Mouse (Mus musculus): ENCODE data around the gene Pcsk1n. TPM values are rescaled to one million over a fixed set of nuclear protein-coding genes. Genes with fewer than 3 reads are reported as not detected.
"Not testable (repeated sequence)": the region's sequence is repeated elsewhere in the genome, so short reads cannot be mapped to it uniquely, and the experiment has no call there.

Pcsk1n gene
- polyA plus RNA-seq, 1 experiment: 602 TPM

GRCm38 (mm10) chrX:7904441-7904840 lies 15.2 kb upstream of the Pcsk1n start:
- Histone ChIP-seq H3K4me3 (ENCODE audit: insufficient read depth, low read length) (no peak overlapping the region), H3K27ac (ENCODE audit: insufficient read depth, low read length) (no peak overlapping the region), H3K4me1 (ENCODE audit: control insufficient read depth, insufficient read depth, low read length) (no peaks in the 10 kb centered on the region)
- no peak for TF ChIP-seq POLR2A (IDR thresholded peaks at IDR 0.05; ENCODE audit: extremely low read depth, insufficient read depth, low read length)
- TF ChIP-seq CTCF (IDR thresholded peaks at IDR 0.05; ENCODE audit: extremely low read depth, insufficient read depth, low read length): no peak

DNA sequence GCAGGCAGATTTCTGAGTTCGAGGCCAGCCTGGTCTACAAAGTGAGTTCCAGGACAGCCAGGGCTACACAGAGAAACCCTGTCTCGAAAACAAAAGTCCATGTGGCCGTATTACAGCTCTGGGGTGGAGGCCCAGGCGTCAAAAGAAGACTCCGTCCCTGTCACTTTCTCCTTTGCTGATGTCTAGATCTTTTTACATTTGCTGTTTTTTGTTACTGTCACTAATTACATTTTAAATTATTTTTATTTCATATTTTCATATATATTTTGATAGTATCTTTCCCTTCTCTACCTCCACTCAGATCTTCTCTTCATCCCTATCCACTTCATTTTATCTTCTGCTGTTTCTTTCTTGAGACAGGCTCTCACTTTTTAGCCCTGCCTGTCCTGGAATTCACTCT lies 11.9 kb upstream of the Pcsk1n start, which contains the start of gene Gm10491:
TSS of gene Gm10491 (minus strand) at position 101 of the 400 bp plus-strand sequence.
- Histone ChIP-seq H3K4me3 (ENCODE audit: insufficient read depth, low read length) (no peak within 1 kb of the TSS), H3K4me1 (ENCODE audit: control insufficient read depth, insufficient read depth, low read length) (no peaks in the 10 kb centered on the region), H3K27ac (ENCODE audit: insufficient read depth, low read length) (no peak within 1 kb of the TSS)
- TF ChIP-seq POLR2A (IDR thresholded peaks at IDR 0.05; ENCODE audit: extremely low read depth, insufficient read depth, low read length) (no peak), CTCF (IDR thresholded peaks at IDR 0.05; ENCODE audit: extremely low read depth, insufficient read depth, low read length) (no peak)

- H3K27ac ChIP-seq (ENCODE audit: insufficient read depth, low read length); H3K4me1 ChIP-seq (ENCODE audit: control insufficient read depth, insufficient read depth, low read length); H3K4me3 ChIP-seq (ENCODE audit: insufficient read depth, low read length): not testable (repeated sequence)
These were observed 10.4 kb upstream of the Pcsk1n start, which contains the start of gene Gm10490 for GRCm38 (mm10) chrX:7909242-7909641. TSS of gene Gm10490 (plus strand) at chrX:7909542.

DNA sequence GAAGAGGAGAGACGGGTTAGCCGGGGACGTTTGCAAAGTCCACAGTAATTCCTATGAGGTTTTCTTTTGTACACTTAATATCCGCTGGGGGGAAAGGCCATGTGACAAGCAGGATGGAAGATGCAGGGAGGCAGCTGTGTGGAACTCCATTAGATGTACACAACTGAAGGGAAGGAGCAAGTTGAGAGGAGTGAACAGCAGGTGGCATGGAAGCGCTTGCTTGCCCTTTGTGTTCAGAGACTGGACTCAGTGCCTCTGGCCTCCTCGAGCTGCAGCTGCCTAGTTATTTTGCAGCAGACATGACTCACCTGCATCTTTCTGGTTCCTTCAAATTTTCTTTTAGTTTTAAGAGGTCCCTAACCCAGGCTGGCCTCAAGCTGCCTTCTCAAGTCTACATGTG lies 9.1 kb upstream of the Pcsk1n start:
- no peak overlapping the region for H3K27ac ChIP-seq (ENCODE audit: insufficient read depth, low read length)
- no peaks in the 10 kb centered on the region for H3K4me1 ChIP-seq (ENCODE audit: control insufficient read depth, insufficient read depth, low read length)
- no peak overlapping the region for H3K4me3 ChIP-seq (ENCODE audit: insufficient read depth, low read length)
- TF ChIP-seq POLR2A (IDR thresholded peaks at IDR 0.05; ENCODE audit: extremely low read depth, insufficient read depth, low read length) (no peak), CTCF (IDR thresholded peaks at IDR 0.05; ENCODE audit: extremely low read depth, insufficient read depth, low read length) (no peak)

DNA sequence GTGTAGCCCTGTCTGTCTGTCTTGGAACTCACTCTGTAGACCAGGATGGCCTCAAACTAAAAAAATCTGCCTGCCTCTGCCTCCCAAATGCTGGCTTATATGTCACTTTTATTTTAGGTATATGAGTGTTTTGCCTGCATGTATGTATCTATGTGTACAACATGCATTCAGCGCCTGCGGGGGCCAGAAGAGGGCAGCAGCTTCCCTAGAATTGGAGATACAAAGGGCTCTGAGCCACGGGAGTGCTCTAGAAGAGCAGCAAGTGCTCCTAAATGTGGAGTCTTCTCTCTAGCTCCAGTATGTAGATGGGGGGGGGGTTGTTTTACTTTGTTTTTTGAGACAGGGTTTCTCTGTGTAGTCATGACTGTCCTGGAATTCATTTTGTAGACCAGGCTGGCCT lies 4.0 kb upstream of the Pcsk1n start:
- not testable (repeated sequence) for H3K4me3 ChIP-seq (ENCODE audit: insufficient read depth, low read length); H3K27ac ChIP-seq (ENCODE audit: insufficient read depth, low read length); H3K4me1 ChIP-seq (ENCODE audit: control insufficient read depth, insufficient read depth, low read length)

- H3K27ac ChIP-seq (ENCODE audit: insufficient read depth, low read length); H3K4me1 ChIP-seq (ENCODE audit: control insufficient read depth, insufficient read depth, low read length); H3K4me3 ChIP-seq (ENCODE audit: insufficient read depth, low read length): not testable (repeated sequence)
These were observed 1.7 kb upstream of the Pcsk1n start for GRCm38 (mm10) chrX:7917960-7918359.

DNA sequence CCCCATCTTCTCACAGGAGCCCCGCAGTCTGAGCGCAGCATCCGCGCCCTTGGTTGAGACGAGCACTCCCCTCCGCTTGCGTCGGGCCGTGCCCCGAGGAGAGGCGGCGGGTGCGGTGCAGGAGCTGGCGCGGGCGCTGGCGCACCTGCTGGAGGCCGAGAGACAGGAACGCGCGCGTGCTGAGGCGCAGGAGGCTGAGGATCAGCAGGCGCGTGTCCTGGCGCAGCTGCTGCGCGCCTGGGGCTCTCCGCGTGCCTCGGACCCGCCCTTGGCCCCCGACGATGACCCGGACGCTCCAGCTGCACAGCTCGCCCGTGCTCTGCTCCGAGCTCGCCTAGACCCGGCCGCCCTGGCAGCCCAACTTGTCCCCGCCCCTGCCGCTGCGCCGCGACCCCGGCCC lies 2.4 kb downstream of the Pcsk1n start:
- H3K4me3 ChIP-seq (ENCODE audit: insufficient read depth, low read length): peak overlapping the region; percentile 92
- TF ChIP-seq POLR2A (IDR thresholded peaks at IDR 0.05; ENCODE audit: extremely low read depth, insufficient read depth, low read length) (no peak), CTCF (IDR thresholded peaks at IDR 0.05; ENCODE audit: extremely low read depth, insufficient read depth, low read length) (no peak)
- no peak overlapping the region for H3K27ac ChIP-seq (ENCODE audit: insufficient read depth, low read length)
- no peaks in the 10 kb centered on the region for H3K4me1 ChIP-seq (ENCODE audit: control insufficient read depth, insufficient read depth, low read length)

DNA sequence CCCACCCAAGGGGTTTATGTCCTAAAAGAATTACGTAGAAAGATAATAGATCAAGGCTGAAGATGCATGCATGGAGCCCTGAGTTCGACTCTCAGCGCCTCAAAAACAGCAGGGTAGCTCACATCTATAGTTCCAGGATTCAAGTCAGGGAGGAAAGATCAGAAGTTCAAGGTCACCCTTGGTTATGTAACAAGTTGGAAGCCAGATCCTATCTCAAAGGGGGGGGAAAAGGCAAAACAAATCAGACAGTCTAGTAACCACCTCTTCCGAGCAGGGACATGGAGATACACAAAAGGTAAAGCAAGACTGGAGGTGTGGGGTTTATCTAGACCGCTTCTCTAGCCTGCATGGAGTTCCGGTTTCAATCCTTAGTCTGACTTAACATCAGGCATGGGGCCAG lies 6.6 kb downstream of the Pcsk1n start:
- Histone ChIP-seq H3K4me1 (ENCODE audit: control insufficient read depth, insufficient read depth, low read length) (no peaks in the 10 kb centered on the region), H3K27ac (ENCODE audit: insufficient read depth, low read length) (no peak overlapping the region), H3K4me3 (ENCODE audit: insufficient read depth, low read length) (no peak overlapping the region)
- TF ChIP-seq CTCF (IDR thresholded peaks at IDR 0.05; ENCODE audit: extremely low read depth, insufficient read depth, low read length): no peak
- no peak for TF ChIP-seq POLR2A (IDR thresholded peaks at IDR 0.05; ENCODE audit: extremely low read depth, insufficient read depth, low read length)

GRCm38 (mm10) chrX:7927116-7927515 lies 7.5 kb downstream of the Pcsk1n start:
- Histone ChIP-seq H3K4me1 (ENCODE audit: control insufficient read depth, insufficient read depth, low read length) (no peaks in the 10 kb centered on the region), H3K4me3 (ENCODE audit: insufficient read depth, low read length) (no peak overlapping the region), H3K27ac (ENCODE audit: insufficient read depth, low read length) (no peak overlapping the region)
- TF ChIP-seq POLR2A (IDR thresholded peaks at IDR 0.05; ENCODE audit: extremely low read depth, insufficient read depth, low read length): no peak
- no peak for TF ChIP-seq CTCF (IDR thresholded peaks at IDR 0.05; ENCODE audit: extremely low read depth, insufficient read depth, low read length)

GRCm38 (mm10) chrX:7928270-7928790 lies 8.7 kb downstream of the Pcsk1n start, which contains the start of gene Eras:
TSS of gene Eras (minus strand) at chrX:7928607.
- Histone ChIP-seq H3K4me3 (ENCODE audit: insufficient read depth, low read length) (no peak within 1 kb of the TSS), H3K4me1 (ENCODE audit: control insufficient read depth, insufficient read depth, low read length) (no peaks in the 10 kb centered on the region), H3K27ac (ENCODE audit: insufficient read depth, low read length) (no peak within 1 kb of the TSS)
- no peak for TF ChIP-seq POLR2A (IDR thresholded peaks at IDR 0.05; ENCODE audit: extremely low read depth, insufficient read depth, low read length)
- TF ChIP-seq CTCF (IDR thresholded peaks at IDR 0.05; ENCODE audit: extremely low read depth, insufficient read depth, low read length): no peak

DNA sequence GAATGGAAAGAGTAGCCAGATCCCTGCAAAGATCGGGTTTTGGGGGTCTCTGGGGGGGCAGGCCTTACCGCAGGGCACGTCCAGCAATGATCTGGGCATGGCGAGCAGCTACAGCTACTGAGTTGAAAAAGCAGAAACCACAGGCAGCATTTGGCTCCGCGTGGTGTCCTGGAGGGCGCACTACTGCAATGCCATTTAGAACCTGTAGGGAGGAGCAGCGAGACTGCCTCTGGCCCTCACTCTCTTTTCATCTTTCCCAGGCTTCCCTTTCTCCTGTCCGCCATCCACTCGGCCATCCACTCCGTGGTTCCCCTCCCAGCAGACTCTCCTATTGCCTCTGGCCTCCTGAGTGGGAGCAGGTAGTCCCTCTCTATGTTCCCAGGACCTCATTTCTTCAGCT lies 17.3 kb downstream of the Pcsk1n start:
- no peak overlapping the region for H3K27ac ChIP-seq (ENCODE audit: insufficient read depth, low read length)
- H3K4me1 ChIP-seq (ENCODE audit: control insufficient read depth, insufficient read depth, low read length): no peaks in the 10 kb centered on the region
- no peak overlapping the region for H3K4me3 ChIP-seq (ENCODE audit: insufficient read depth, low read length)
- TF ChIP-seq CTCF (IDR thresholded peaks at IDR 0.05; ENCODE audit: extremely low read depth, insufficient read depth, low read length) (no peak), POLR2A (IDR thresholded peaks at IDR 0.05; ENCODE audit: extremely low read depth, insufficient read depth, low read length) (no peak)

All from cortical plate, adult 2 months (tissue).